Mouse (Mus musculus) gastrocnemius, postnatal 25 days (tissue): ENCODE data around the gene Gjc2. TPM values are rescaled to one million over a fixed set of nuclear protein-coding genes. Genes with fewer than 3 reads are reported as not detected.

Experiments used
- total RNA-seq, 2 experiments: library from RNA; stranded (reverse); gene quantifications; 1 replicate in 1 of 2; 2 replicates in 1 of 2; pipeline ENCODE4 v1.2.3; 2021

The Gjc2 gene
- total RNA-seq, 2 experiments from 2014 or later, result 0.33 to 0.48 TPM

Other genes starting within 250 kb of the Gjc2 start
- 100 to 1,000 TPM in 1 of 2 experiments, 10 to 100 TPM in 1; 99.3 to 105 TPM for gene Rnf187, start 244.3 kb downstream of the Gjc2 start, total RNA-seq
- gene Hist3h2ba, start 234.3 kb downstream of the Gjc2 start, total RNA-seq, result 1 to 10 TPM; 1.1 to 1.2 TPM
- gene Hist3h2a, start 228.5 kb downstream of the Gjc2 start, total RNA-seq, result 10 to 100 TPM; 10.1 to 11.1 TPM
- under 1 TPM; 0.13 to 0.18 TPM for gene Trim17, start 228.5 kb downstream of the Gjc2 start, total RNA-seq
- gene Trim11, start 205.1 kb downstream of the Gjc2 start, total RNA-seq, result 1 to 10 TPM; 6.7 to 8.1 TPM
- gene Obscn, start 46.8 kb downstream of the Gjc2 start, total RNA-seq, result 1,000 to 10,000 TPM; 1,440 to 1,520 TPM
- 1 to 10 TPM; 7.3 to 9.3 TPM for gene Iba57, start 19.5 kb downstream of the Gjc2 start, total RNA-seq
- gene Guk1, start 9.0 kb upstream of the Gjc2 start, total RNA-seq, result 10 to 100 TPM; 18.7 to 24.5 TPM
- gene Mrpl55, start 19.3 kb upstream of the Gjc2 start, total RNA-seq, result 10 to 100 TPM; 47.8 to 48.4 TPM
- gene 2310033P09Rik, start 25.1 kb upstream of the Gjc2 start, total RNA-seq, result 1 to 10 TPM; 2.8 to 3.3 TPM
- gene Arf1, start 45.1 kb upstream of the Gjc2 start, total RNA-seq, result 100 to 1,000 TPM; 193 to 199 TPM
- gene Wnt3a, start 107.5 kb upstream of the Gjc2 start, total RNA-seq, result not detected
- gene Wnt9a, start 123.7 kb upstream of the Gjc2 start, total RNA-seq, result 1 to 10 TPM; 8.2 to 8.5 TPM
- not detected for gene Prss38, start 192.4 kb upstream of the Gjc2 start, total RNA-seq